14 mouse cellular contexts compared by ENCODE assay signal in the genomic region with DNA sequence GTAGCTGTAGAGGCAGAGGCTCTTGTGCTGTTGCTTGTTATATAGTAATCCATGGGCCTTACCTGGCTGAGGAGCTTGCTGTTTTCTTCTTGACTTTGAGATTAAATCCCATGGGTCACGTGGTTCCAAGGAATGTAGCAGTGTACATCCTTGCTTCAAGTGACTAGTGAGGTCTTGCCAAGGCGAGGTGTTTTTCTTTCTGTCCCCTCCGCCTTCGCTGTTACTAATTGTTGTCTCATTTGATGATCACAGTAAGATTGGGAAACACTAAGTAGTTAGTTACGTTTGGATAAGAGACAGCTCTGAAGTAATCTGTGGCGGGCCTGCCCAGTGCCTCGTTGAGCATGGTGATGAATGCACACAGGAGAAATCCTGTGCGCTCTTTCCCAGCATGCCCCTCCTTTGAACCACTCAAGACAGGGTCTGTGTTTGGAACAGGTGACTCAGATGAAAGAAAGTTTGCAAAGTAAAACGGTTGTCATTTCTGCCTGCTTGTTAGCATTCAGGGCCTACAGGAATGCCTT. TPM values are rescaled to one million over a fixed set of nuclear protein-coding genes. Genes with fewer than 3 reads are reported as not detected.
DNase-seq lines count a peak whose midpoint lies in the region; ATAC-seq lines count a peak whose summit lies in the region.
"Had no signal": no experiment of that assay in that cellular context is flagged by ENCODE, and none has a peak within 500 bp of the region (broad histone marks: within the 10 kb centered on the region; RNA-seq: fewer than 3 reads in every experiment).

No protein-coding gene starts in this region.

- ATAC-seq in heart, embryonic 11.5 days (replicated peaks; ENCODE audit: insufficient number of reproducible peaks, low FRiP score, low TSS enrichment), result no peak
- ATAC-seq in kidney, embryonic 15.5 days (replicated peaks; ENCODE audit: low FRiP score), result no peak
- ATAC-seq in megakaryocyte-erythroid progenitor cell, adult 5-6 weeks (replicated peaks; ENCODE audit: low FRiP score, low TSS enrichment, poor library complexity, severe bottlenecking), result no peak
- ATAC-seq: forebrain, embryonic 15.5 days; inflammation-experienced regulatory T-cells, adult 6 months had no signal

- H3K27me3 ChIP-seq in heart, embryonic 11.5 days (ENCODE audit: control insufficient read depth, insufficient read depth, low read length), result no peaks in the 10 kb centered on the region
- H3K27me3 ChIP-seq in kidney, embryonic 15.5 days, result no peaks in the 10 kb centered on the region
- H3K27me3 ChIP-seq: forebrain, embryonic 15.5 days had no signal

- H3K4me2 ChIP-seq in heart, embryonic 11.5 days, result no peak overlapping the region; the same call in 1 of the 2 replicates
- no peak overlapping the region for H3K4me2 ChIP-seq in kidney, embryonic 15.5 days
- H3K4me2 ChIP-seq: forebrain, embryonic 15.5 days; midbrain, embryonic 11.5 days had no signal

- H3K4me1 ChIP-seq in heart, embryonic 11.5 days (ENCODE audit: control insufficient read depth, insufficient read depth, low read length), result peaks cover 75% of the 10 kb centered on the region
- peaks cover 91% of the 10 kb centered on the region for H3K4me1 ChIP-seq in kidney, embryonic 15.5 days

- no peak for DNase-seq in heart, adult 8-10 months (ENCODE audit: low spot score)
- no peak for DNase-seq in kidney, adult 11 months
- DNase-seq in 416B (ENCODE audit: low read depth), result peak; percentile 48
- DNase-seq in fat pad, adult 2 months (ENCODE audit: extremely low read depth, low read depth, low spot score), result peak; percentile 97
- no peak for DNase-seq in c-Kit-positive CD71-positive TER-119-positive erythroid progenitor cells, embryonic 14.5 days (ENCODE audit: low spot score)
- DNase-seq: cerebellum, adult 18-20 months; layer of hippocampus, adult 9-11 months; lung, postnatal 10 days had no signal

- no peaks in the 10 kb centered on the region for H3K36me3 ChIP-seq in heart, embryonic 11.5 days (ENCODE audit: control insufficient read depth, insufficient read depth, low read length)
- no peaks in the 10 kb centered on the region for H3K36me3 ChIP-seq in kidney, embryonic 15.5 days
- H3K36me3 ChIP-seq: forebrain, embryonic 15.5 days had no signal

- WGBS in heart, embryonic 11.5 days (ENCODE audit: insufficient replicate concordance), result 59% methylated on average over 9 of the region's 9 CpGs
- 57% methylated on average over 9 of the region's 9 CpGs for WGBS in kidney, embryonic 15.5 days

- H3K4me3 ChIP-seq in heart, embryonic 11.5 days (ENCODE audit: low read depth, low read length), result no peak overlapping the region
- H3K4me3 ChIP-seq in kidney, embryonic 15.5 days (replicated peaks), result no peak overlapping the region
- H3K4me3 ChIP-seq: forebrain, embryonic 15.5 days had no signal

- H3K9me3 ChIP-seq in heart, embryonic 11.5 days (replicated peaks; ENCODE audit: control insufficient read depth, low read length), result no peaks in the 10 kb centered on the region
- H3K9me3 ChIP-seq in kidney, embryonic 15.5 days (replicated peaks), result no peaks in the 10 kb centered on the region
- H3K9me3 ChIP-seq: forebrain, embryonic 15.5 days had no signal

- no peak overlapping the region for H3K9ac ChIP-seq in heart, embryonic 11.5 days (ENCODE audit: low read depth, low read length)
- no peak overlapping the region for H3K9ac ChIP-seq in kidney, embryonic 15.5 days
- H3K9ac ChIP-seq: forebrain, embryonic 15.5 days had no signal

- peak overlapping the region; percentile 64 for H3K27ac ChIP-seq in heart, embryonic 11.5 days (ENCODE audit: low read depth, low read length)
- 0 out of 2 replicates have a peak overlapping the region, but pooled peaks have one; percentile 41 for H3K27ac ChIP-seq in kidney, embryonic 15.5 days
- H3K27ac ChIP-seq: forebrain, embryonic 15.5 days had no signal

RNA-seq across cellular contexts. Expression of a gene that starts 31.6 kb away (rescaled TPM):
- polyA plus RNA-seq in heart, embryonic 11.5 days (2014; fragmentation: Nextera tagmentation; extraction: Ambion mirVana), result 19.4 and 23.7 TPM in 2 replicates
- total RNA-seq in heart, adult 8-10 months (2022), result 100 to 1,000 TPM in 3 of 4 experiments, 10 to 100 TPM in 1; 98.5 to 135 (median 109) TPM
- polyA plus RNA-seq in kidney, embryonic 15.5 days (2015; fragmentation: Nextera tagmentation; extraction: Ambion mirVana), result 31.0 and 33.5 TPM in 2 replicates
- 20.4 and 29.0 TPM in 2 replicates for total RNA-seq in megakaryocyte-erythroid progenitor cell, adult 5-6 weeks (2014; fragmentation: Nextera tagmentation)
- 29.6 and 49.0 TPM in 2 replicates for total RNA-seq in megakaryocyte-erythroid progenitor cell, adult 5-6 weeks (2017)

Comparison
In these comparisons a context has a peak if more than half of its experiments do, and no peak if none do; other contexts are left out.
1. DNase-seq: peak in 416B (single experiment) and fat pad, adult 2 months (single experiment); none in heart, adult 8-10 months (single experiment), kidney, adult 11 months (single experiment) and c-Kit-positive CD71-positive TER-119-positive erythroid progenitor cells, embryonic 14.5 days (single experiment).